Mouse (Mus musculus) stomach, embryonic 15.5 days (tissue): ENCODE data around the gene Ppfia4. TPM values are rescaled to one million over a fixed set of nuclear protein-coding genes. Genes with fewer than 3 reads are reported as not detected.
A peak's percentile ranks its signal among the peaks of the same experiment; 100 is the strongest.

Experiments used
- ATAC-seq: fragments of 200-750 bp; cut with Nextera tagmentation; 2 replicates; pipeline ENCODE4 v1.8.0; 2017; ENCODE audit warnings: low read depth, moderate number of reproducible peaks, moderate TSS enrichment; ENCODE audit not compliant: insufficient read depth, low FRiP score
- H3K27ac ChIP-seq: fragments of 300-500 bp; sonication (generic); 2 replicates; pipeline ENCODE4 v1.5.1; 2015; ENCODE audit warnings: mild to moderate bottlenecking, inconsistent platforms
- H3K27me3 ChIP-seq: fragments of 300-500 bp; sonication (generic); replicated peaks from 2 replicates; pipeline ENCODE4 v1.6.1; 2015; ENCODE audit warnings: inconsistent platforms
- H3K36me3 ChIP-seq: fragments of 300-500 bp; sonication (generic); 2 replicates; pipeline ENCODE4 v1.6.1; 2015; ENCODE audit warnings: inconsistent platforms
- H3K4me1 ChIP-seq: fragments of 300-500 bp; sonication (generic); 2 replicates; pipeline ENCODE4 v1.6.1; 2015; ENCODE audit warnings: inconsistent platforms
- H3K4me2 ChIP-seq: fragments of 300-500 bp; sonication (generic); 2 replicates; pipeline ENCODE4 v1.6.1; 2015; ENCODE audit warnings: mild to moderate bottlenecking, inconsistent platforms
- H3K4me3 ChIP-seq: fragments of 300-500 bp; sonication (generic); replicated peaks from 2 replicates; pipeline ENCODE4 v1.5.1; 2015; ENCODE audit warnings: inconsistent platforms
- H3K9ac ChIP-seq: fragments of 300-500 bp; sonication (generic); 2 replicates; pipeline ENCODE4 v1.6.1; 2015; ENCODE audit warnings: inconsistent platforms
- H3K9me3 ChIP-seq: fragments of 300-500 bp; sonication (generic); 2 replicates; pipeline ENCODE4 v1.6.1; 2016; ENCODE audit warnings: inconsistent platforms
- WGBS: fragments of 180-500 bp; shearing (Covaris S2); methylation state at CpG from one replicate; pipeline ENCODE4 v1.1.7; 2015; 5-methylcytosine and 5-hydroxymethylcytosine counted together
- polyA plus RNA-seq: library from polyadenylated mRNA; unstranded; fragments of >200 nt; fragmentation: Nextera tagmentation; extraction: Ambion mirVana; gene quantifications from 2 replicates; pipeline ENCODE4 v1.2.1, GENCODE M21; 2015

Gene Ppfia4
- polyA plus RNA-seq, 1 experiment from 2014 or later = 5.8 TPM

DNA sequence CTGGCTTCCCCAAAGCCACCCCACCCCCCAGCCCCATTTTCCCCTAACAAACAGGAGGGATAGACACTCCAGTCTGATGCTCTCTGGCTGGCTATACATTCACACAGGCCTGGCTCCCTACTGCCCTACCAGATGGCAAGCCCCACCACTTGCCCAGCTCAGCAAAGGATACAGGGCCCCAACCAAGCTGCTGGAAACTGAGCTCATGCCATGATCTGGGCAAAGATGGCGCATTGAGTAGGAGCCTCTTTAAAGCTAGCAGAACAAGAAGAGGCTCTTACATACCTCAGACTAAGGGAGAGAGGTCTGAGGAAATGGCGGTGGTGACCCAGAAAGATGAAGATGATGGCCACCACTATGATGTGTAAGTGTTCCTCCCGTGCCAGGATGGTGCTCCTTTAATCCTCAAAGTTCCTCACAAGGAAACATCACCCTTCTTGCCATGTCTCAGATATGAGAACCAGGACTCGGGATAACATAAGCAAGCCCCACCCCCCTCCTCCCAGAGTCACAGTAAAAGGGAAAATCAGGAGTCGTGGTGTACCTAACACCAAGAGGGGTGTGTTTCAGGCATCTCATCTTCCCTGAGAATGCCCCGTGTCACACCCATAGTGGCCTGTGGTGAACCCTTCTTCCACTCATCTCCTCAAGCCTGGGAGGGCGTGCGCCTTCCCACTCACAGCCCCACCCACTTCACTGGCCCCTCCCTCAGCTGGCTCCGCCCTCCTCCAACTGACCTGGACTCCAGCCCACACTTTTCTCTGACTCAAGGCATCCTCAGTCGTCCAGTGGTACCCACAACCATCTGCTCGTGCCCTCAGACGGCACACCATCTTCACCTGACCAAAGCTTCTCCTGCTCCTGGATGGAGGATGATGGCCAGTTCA is 3.4 kb upstream of the Ppfia4 start:
- no peak overlapping the region for H3K4me2 ChIP-seq
- no peak overlapping the region for H3K27ac ChIP-seq
- no peaks in the 10 kb centered on the region for H3K36me3 ChIP-seq
- ATAC-seq = no peak
- no peaks in the 10 kb centered on the region for H3K27me3 ChIP-seq
- no peak overlapping the region for H3K9ac ChIP-seq
- no peaks in the 10 kb centered on the region for H3K9me3 ChIP-seq
- no peak overlapping the region for H3K4me3 ChIP-seq
- H3K4me1 ChIP-seq = peaks cover 8% of the 10 kb centered on the region; the same call in 1 of the 2 replicates
- WGBS = 79% methylated on average over 12 of the region's 12 CpGs

DNA sequence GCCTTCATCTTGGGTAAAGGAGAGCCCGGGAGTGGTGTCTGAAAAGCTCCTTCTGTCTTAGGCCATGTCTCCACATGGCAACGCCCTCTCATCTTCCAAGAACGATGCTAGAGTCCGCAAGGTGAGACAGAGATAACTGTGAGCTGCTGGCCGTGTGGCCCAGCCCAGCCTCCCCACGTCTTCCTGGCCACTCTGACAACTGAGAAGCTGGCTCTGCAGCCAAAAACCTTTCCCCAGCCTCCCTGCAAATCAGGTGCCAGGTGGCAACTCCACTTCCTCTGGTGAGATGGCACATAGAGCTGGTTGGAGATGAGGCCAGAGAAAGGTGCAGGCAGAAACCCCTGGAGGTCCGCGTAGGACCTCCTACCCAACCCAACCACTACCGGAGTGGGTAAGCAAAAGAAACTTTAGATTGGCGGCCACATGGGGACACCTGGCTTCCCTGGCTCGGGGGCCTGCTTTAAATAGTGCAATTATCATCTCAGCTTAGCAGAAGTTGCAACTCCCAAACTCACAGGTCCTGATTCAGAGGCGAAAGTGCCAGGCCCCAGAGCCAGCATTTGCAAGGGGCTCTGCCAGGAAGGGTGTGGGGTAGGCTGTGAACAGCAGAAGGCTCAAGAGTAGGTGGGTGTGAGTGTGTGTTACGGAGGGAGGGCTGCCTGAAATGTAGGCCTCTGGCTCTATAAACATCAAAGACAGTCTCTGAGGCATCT is 2.6 kb upstream of the Ppfia4 start:
- H3K4me1 ChIP-seq = peaks cover 8% of the 10 kb centered on the region; the same call in 1 of the 2 replicates
- 75% methylated on average over 13 of the region's 13 CpGs for WGBS
- ATAC-seq = no peak
- H3K4me2 ChIP-seq = no peak overlapping the region
- H3K9ac ChIP-seq = no peak overlapping the region
- no peak overlapping the region for H3K4me3 ChIP-seq
- no peak overlapping the region for H3K27ac ChIP-seq
- H3K36me3 ChIP-seq = no peaks in the 10 kb centered on the region
- no peaks in the 10 kb centered on the region for H3K27me3 ChIP-seq
- H3K9me3 ChIP-seq = no peaks in the 10 kb centered on the region

DNA sequence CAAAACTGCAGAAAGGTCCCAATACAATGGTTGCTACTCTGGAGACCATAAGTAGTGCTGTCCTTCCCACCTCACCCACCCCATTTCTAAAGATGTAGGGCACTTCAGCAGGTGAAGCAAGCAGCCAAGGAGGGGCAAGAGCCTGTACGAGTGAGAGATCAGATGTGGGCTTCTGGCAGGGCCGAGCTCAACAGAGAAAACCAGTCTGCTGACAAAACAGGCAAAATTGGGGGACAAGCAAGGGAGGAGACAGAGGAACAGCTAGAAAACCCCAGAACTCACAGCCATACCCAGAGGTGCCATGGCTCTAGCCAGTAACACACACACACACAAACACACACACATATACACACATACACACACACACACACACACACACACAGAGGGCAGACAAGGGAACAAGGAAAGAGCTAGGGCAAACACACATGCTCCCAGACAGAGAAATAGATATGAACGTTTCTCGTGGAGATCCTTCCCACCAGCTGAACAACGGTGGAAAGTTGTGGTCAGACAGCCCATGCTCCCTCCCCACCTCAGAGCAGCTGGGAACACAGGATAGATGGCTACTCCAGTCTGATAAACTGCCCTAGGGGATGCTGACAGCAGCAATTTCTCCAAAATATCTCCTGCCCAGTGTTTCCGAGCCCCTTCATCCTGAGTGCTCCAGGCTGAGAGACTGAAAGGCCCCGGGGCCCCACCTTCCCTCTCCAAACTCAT is 1.5 kb upstream of the Ppfia4 start:
- no peak overlapping the region for H3K4me2 ChIP-seq
- WGBS = 61% methylated on average over 7 of the region's 7 CpGs
- no peaks in the 10 kb centered on the region for H3K27me3 ChIP-seq
- no peaks in the 10 kb centered on the region for H3K9me3 ChIP-seq
- no peak overlapping the region for H3K27ac ChIP-seq
- no peak overlapping the region for H3K4me3 ChIP-seq
- H3K9ac ChIP-seq = no peak overlapping the region
- no peaks in the 10 kb centered on the region for H3K36me3 ChIP-seq
- ATAC-seq = no peak
- peaks cover 8% of the 10 kb centered on the region; the same call in 1 of the 2 replicates for H3K4me1 ChIP-seq

DNA sequence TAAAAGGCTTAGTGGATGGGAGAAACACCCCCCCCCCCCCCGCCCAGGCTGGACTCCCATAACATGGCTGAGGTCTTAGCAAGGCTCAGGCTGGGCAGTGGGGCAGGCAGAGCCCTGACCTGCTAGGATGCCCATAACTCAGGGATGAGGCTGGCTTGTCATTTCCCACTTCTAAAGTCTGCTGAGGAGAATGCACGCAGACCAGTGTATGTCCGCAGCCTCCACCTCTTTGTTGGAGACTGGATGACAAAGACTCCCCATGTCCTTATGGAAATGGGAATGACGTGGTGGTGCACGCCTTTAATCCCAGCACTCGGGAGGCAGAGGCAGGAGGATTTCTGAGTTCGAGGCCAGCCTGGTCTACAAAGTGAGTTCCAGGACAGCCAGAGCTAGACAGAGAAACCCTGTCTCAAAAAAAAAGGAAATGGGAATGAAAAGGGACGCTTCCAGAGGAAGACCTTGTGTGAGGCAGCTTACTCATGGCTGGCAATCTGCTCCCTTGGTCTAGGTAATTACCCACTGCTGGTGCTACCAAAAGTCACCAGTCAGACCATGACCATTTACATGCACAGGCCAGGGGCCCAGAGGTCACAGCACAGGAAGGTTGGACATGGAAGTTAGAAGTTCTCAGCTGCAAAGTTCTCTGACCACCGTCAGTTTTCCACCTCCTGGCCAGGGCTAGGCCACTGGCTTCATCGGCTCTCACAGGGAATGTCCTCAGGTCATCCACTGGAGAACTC is 813 bp upstream of the Ppfia4 start:
- Histone ChIP-seq H3K9ac (no peak overlapping the region), H3K9me3 (no peaks in the 10 kb centered on the region)

DNA sequence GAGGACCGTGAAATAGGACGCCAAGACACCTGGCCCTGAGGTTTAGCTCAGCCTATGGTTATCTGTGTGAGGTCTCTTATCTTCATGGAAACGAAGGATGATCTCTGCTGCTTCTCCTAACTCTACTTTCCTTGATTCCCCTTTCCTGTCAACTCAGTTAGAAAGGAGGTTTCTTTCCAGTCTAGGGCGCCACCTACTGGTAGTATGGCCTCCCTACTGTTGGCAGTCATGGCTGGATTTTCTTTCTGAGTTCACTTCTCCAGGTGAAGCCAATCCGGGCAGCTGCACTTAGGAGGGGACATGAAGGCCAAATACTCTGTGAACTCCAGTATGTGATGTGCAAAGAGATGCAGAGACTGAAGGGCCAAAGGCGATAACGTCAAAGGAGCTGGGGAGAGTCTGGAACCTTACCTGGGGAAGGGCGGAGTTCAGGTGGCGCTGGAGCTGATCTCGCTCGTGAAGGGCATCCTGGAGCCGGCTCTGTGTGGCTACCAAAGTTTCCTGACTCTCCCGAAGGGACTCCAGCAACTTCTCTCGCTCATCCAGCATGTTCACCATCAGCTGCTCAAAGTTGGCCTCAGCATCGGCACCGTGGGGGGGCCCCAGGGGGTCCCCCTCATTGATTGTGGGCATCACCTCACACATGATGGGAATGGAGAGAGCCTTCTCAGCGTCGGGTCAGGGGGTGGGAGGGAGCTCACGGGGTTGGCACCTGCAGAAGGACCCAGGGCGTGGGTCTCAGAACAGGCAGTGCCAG is 671 bp downstream of the Ppfia4 start:
- WGBS = 54% methylated on average over 20 of the region's 20 CpGs
- Histone ChIP-seq H3K36me3 (no peaks in the 10 kb centered on the region), H3K27me3 (no peaks in the 10 kb centered on the region), H3K27ac (no peak overlapping the region), H3K4me1 (peaks cover 8% of the 10 kb centered on the region; the same call in 1 of the 2 replicates), H3K4me3 (no peak overlapping the region), H3K4me2 (peak overlapping the region; percentile 32; the same call in 1 of the 2 replicates), H3K9ac (no peak overlapping the region), H3K9me3 (no peaks in the 10 kb centered on the region)
- no peak; the same call in 1 of the 2 replicates for ATAC-seq

More for the DNA sequence above, 813 bp upstream of the Ppfia4 start:
- Histone ChIP-seq H3K4me3 (no peak overlapping the region), H3K36me3 (no peaks in the 10 kb centered on the region), H3K4me2 (no peak overlapping the region), H3K27me3 (no peaks in the 10 kb centered on the region), H3K27ac (no peak overlapping the region), H3K4me1 (peaks cover 8% of the 10 kb centered on the region; the same call in 1 of the 2 replicates)
- WGBS = 81% methylated on average over 10 of the region's 10 CpGs
- ATAC-seq = no peak

DNA sequence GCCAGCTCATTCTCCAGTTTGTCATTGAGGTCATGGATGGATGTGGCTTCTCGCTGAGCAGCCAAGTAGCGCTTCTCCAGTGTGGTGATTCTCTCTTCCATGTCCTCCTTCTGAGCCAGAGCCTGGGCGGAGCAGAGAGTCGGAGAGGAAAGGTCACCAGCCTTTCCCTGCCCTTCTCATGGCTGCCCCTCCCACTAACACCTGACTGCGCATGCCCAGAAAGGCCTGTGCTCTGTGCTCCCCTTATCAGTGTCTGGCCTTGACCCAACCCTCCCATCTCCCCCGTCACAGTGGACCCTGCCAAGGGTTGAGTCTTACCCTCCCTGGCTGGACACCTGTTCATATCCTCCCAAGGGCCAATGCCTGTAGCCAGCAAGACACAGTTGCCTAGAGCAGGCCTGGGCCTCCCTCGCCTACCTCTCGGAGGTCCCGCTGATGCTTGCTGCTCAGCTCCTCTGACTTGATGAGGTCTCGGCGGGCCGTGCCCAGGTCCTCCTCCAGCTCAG is 5.8 kb downstream of the Ppfia4 start:
- no peak overlapping the region for H3K9ac ChIP-seq
- no peaks in the 10 kb centered on the region for H3K9me3 ChIP-seq
- H3K27me3 ChIP-seq = no peaks in the 10 kb centered on the region
- 84% methylated on average over 12 of the region's 12 CpGs for WGBS
- ATAC-seq = no peak
- H3K4me3 ChIP-seq = no peak overlapping the region
- H3K4me1 ChIP-seq = no peaks in the 10 kb centered on the region
- no peak overlapping the region for H3K4me2 ChIP-seq
- H3K27ac ChIP-seq = no peak overlapping the region
- H3K36me3 ChIP-seq = no peaks in the 10 kb centered on the region

DNA sequence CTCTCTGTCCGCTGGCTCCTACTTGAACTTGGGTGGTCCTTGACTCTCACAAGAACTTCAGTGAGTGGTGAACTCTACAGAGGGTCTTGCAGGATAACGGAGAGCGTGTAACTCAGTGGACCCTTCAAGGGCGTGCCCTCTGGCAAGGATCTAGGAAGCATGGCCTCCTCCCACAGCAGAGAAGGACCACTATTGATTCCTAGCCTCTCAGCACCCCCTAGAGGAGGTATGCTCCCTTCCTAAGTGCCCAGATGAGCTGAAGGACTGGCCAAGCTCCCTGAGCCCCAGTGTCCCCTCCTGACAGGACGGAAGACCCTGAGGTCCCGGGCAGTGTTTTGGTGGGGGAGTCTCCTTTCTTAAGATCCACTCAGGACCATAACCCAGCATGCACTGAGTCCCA is 10.1 kb downstream of the Ppfia4 start:
- ATAC-seq = no peak
- 82% methylated on average over 6 of the region's 6 CpGs for WGBS

DNA sequence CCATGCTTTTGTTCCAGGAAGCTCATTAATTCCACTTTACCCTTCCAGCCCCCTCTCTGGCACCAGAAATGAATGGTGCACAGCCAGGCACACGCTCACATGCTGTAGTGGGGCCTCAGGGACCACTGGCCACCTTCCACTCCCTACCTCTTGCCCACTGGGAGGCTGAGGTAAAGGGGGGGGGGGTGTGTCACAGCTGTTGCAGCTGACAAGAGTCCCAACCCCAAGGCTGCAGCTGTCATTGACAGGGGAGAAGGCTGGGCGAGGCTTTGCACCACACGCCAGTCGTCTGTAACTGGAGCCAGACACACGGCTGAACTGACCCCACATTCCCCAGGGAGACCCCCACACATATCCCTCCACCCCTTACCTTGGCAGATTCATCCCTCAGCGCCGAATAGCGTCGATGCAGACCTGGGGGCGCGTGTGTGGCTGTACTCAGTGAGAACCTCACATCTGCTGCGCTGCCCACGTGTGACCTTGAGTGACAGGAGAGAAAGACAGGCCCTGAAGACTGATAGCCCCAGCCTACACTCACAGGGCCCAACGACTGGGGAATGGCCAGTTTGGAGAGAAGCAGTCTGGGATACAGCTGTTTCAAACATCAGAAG is 11.9 kb downstream of the Ppfia4 start:
- WGBS = 52% methylated on average over 14 of the region's 14 CpGs
- H3K9me3 ChIP-seq = no peaks in the 10 kb centered on the region
- no peak overlapping the region for H3K4me3 ChIP-seq
- H3K9ac ChIP-seq = no peak overlapping the region
- no peak for ATAC-seq
- no peaks in the 10 kb centered on the region for H3K27me3 ChIP-seq
- H3K4me2 ChIP-seq = no peak overlapping the region; the same call in 1 of the 2 replicates
- H3K4me1 ChIP-seq = peaks cover 5% of the 10 kb centered on the region; the same call in 1 of the 2 replicates
- no peak overlapping the region for H3K27ac ChIP-seq
- no peaks in the 10 kb centered on the region for H3K36me3 ChIP-seq

More for the DNA sequence above, 10.1 kb downstream of the Ppfia4 start:
- H3K9me3 ChIP-seq = no peaks in the 10 kb centered on the region
- H3K4me3 ChIP-seq = no peak overlapping the region
- peaks cover 5% of the 10 kb centered on the region; the same call in 1 of the 2 replicates for H3K4me1 ChIP-seq
- H3K27ac ChIP-seq = no peak overlapping the region
- H3K9ac ChIP-seq = no peak overlapping the region
- no peaks in the 10 kb centered on the region for H3K27me3 ChIP-seq
- H3K36me3 ChIP-seq = no peaks in the 10 kb centered on the region
- no peak overlapping the region for H3K4me2 ChIP-seq

DNA sequence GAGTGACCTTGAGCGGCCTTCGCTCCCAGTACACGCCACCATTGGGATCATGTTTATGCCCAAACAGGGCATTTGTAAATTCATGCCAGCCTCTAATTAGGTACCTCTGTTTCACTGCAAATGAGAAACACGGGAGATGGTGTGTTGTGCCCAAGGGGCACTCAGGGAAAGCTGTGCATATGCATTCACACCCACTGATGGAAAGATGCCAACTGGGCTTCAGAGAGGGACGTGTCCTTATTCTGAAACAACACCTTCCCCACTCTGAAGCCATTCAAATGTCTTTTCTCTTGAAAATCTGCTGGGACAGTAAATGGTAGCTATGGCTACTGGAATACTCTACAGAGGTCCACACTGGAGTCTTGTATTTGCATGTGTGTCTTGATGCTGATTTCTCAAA is 14.5 kb downstream of the Ppfia4 start:
- WGBS = 82% methylated on average over 5 of the region's 5 CpGs
- Histone ChIP-seq H3K27me3 (no peaks in the 10 kb centered on the region), H3K27ac (no peak overlapping the region), H3K4me3 (no peak overlapping the region), H3K4me1 (peaks cover 5% of the 10 kb centered on the region; the same call in 1 of the 2 replicates), H3K9me3 (no peaks in the 10 kb centered on the region), H3K4me2 (no peak overlapping the region), H3K36me3 (no peaks in the 10 kb centered on the region), H3K9ac (no peak overlapping the region)
- ATAC-seq = no peak

DNA sequence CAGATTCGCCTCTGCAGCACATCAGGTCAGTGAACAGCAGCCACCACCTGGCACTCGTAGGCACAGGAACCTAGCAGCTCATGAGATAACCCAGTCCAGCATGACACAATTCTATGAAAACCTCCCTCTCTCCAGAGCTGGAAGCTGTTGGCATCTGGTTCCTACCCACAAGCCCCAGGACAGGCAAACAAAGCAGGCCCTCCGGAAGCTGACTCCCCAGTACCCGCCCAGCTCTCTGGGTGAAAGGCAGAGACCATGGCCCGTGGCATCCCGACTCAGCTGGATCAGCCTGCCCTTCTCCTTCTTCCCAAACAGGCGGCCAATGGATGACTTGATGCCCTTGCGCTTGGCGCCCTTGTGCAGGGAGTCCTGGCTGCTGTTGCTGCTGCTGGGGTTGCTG is 16.4 kb downstream of the Ppfia4 start:
- WGBS = 81% methylated on average over 9 of the region's 9 CpGs
- H3K9me3 ChIP-seq = no peaks in the 10 kb centered on the region
- H3K36me3 ChIP-seq = no peaks in the 10 kb centered on the region
- no peak overlapping the region for H3K9ac ChIP-seq
- no peaks in the 10 kb centered on the region for H3K27me3 ChIP-seq
- peaks cover 5% of the 10 kb centered on the region; the same call in 1 of the 2 replicates for H3K4me1 ChIP-seq
- H3K27ac ChIP-seq = no peak overlapping the region
- no peak overlapping the region for H3K4me3 ChIP-seq
- ATAC-seq = no peak
- no peak overlapping the region for H3K4me2 ChIP-seq
